In the genomic region with DNA sequence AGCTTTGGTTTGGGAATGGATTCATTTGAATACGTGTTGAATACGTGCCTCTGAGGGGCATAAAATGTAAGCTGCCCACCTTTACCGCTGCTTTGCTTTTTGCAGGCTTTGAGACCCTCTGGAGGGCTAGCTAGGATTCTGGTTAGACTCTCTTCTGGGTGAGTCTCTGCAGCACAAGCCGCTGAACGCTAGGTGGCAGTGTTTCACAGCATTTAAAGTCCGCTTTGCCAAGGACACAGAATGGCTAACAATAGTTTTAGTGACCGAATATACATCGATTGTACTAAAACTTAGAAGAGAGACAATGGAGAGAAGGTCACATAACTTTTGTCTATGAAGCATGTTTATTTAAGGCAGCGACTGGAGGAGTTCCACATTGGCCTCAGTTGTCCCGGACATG, we compare ENCODE assay signal across 9 mouse cellular contexts. TPM values are rescaled to one million over a fixed set of nuclear protein-coding genes. Genes with fewer than 3 reads are reported as not detected.
A peak's percentile ranks its signal among the peaks of the same experiment; 100 is the strongest.
DNase-seq lines count a peak whose midpoint lies in the region; ATAC-seq and TF ChIP-seq lines count a peak whose summit lies in the region.
"Had no signal": no experiment of that assay in that cellular context is flagged by ENCODE, and none has a peak within 500 bp of the region (broad histone marks: within the 10 kb centered on the region; RNA-seq: fewer than 3 reads in every experiment).

No protein-coding gene starts in this region.

- H3K27me3 ChIP-seq in liver, embryonic 14.5 days (ENCODE audit: control insufficient read depth, insufficient read depth, low read length), result no peaks in the 10 kb centered on the region

- no peaks in the 10 kb centered on the region for H3K36me3 ChIP-seq in liver, embryonic 14.5 days (replicated peaks; ENCODE audit: control insufficient read depth, insufficient read depth, low read depth)

- no peak overlapping the region for H3K4me3 ChIP-seq in embryonic fibroblast, embryonic 13.5 days (ENCODE audit: insufficient read depth, low read length)
- H3K4me3 ChIP-seq in liver, embryonic 14.5 days (ENCODE audit: insufficient read depth in 1 of 2, low read depth in 2 of 2, low read length in 2 of 2), result no peak overlapping the region

- TF ChIP-seq EP300 in liver, embryonic 14.5 days (IDR thresholded peaks at IDR 0.05; ENCODE audit: low read depth), result no peak

- no peak for ATAC-seq in liver, embryonic 14.5 days (ENCODE audit: insufficient read depth)

- peak; percentile 82; the same call in 1 of the 2 replicates for TF ChIP-seq CTCF in embryonic fibroblast, embryonic 13.5 days (IDR thresholded peaks at IDR 0.05; ENCODE audit: borderline replicate concordance, insufficient read depth, low read length)
- TF ChIP-seq CTCF in liver, embryonic 14.5 days (IDR thresholded peaks at IDR 0.05; ENCODE audit: low read depth), result peak; percentile 81

- peak; percentile 75 to 81 for DNase-seq in left cerebral cortex, adult 18-20 months (ENCODE audit: low spot score in 2 of 2)
- DNase-seq in left cerebral cortex, adult 8-10 months (ENCODE audit: low spot score in 2 of 2), result no peak
- DNase-seq in adrenal gland, postnatal 36 days, result peak; percentile 60 to 66
- peak; percentile 19 to 64 for DNase-seq in kidney, adult 8-10 months
- peak; percentile 5 to 26 (median 17) for DNase-seq in liver, embryonic 14.5 days (ENCODE audit: low read depth in 3 of 3, low spot score in 3 of 3)
- peak; percentile 69 for DNase-seq in ovary, postnatal 14 days (ENCODE audit: low spot score)
- peak; percentile 78 for DNase-seq in thymus, postnatal 4 days

- 17% methylated on average over 10 of the region's 10 CpGs for WGBS in liver, embryonic 14.5 days (ENCODE audit: insufficient replicate concordance)

- H3K4me1 ChIP-seq in embryonic fibroblast, embryonic 13.5 days (ENCODE audit: control insufficient read depth, insufficient read depth, low read length), result no peaks in the 10 kb centered on the region
- H3K4me1 ChIP-seq in liver, embryonic 14.5 days (replicated peaks; ENCODE audit: control insufficient read depth in 2 of 2, insufficient read depth in 2 of 2, low read length in 1 of 2), result no peaks in the 10 kb centered on the region

- no peaks in the 10 kb centered on the region for H3K9me3 ChIP-seq in liver, embryonic 14.5 days (ENCODE audit: control insufficient read depth, low read length)

- H3K27ac ChIP-seq in embryonic fibroblast, embryonic 13.5 days (ENCODE audit: insufficient read depth, low read length), result no peak overlapping the region
- no peak overlapping the region for H3K27ac ChIP-seq in liver, embryonic 14.5 days

- no peak for TF ChIP-seq POLR2A in embryonic fibroblast, embryonic 13.5 days (IDR thresholded peaks at IDR 0.05; ENCODE audit: low read depth, low read length)

- H3K4me2 ChIP-seq in liver, embryonic 14.5 days (ENCODE audit: low read depth), result no peak overlapping the region

- H3K9ac ChIP-seq in liver, embryonic 14.5 days (replicated peaks), result no peak overlapping the region

RNA-seq across cellular contexts. Expression of gene Gm11042, which starts 4.1 kb away (rescaled TPM):
- total RNA-seq in left cerebral cortex, adult 18-20 months (2021), result not detected
- not detected for total RNA-seq in left cerebral cortex, adult 8-10 months (2022)
- not detected for total RNA-seq in adrenal gland, postnatal 36 days (2021)
- polyA plus RNA-seq in embryonic fibroblast, embryonic 13.5 days (2011; ENCODE audit: insufficient read length, low read depth, missing spikeins), result not detected in 2 replicates
- polyA plus RNA-seq in liver, embryonic 14.5 days (2012; rRNA removed), result not detected in 2 replicates
- polyA plus RNA-seq in liver, embryonic 14.5 days (2014; fragmentation: Nextera tagmentation; extraction: Ambion mirVana), result not detected in 2 replicates
- polyA plus RNA-seq: gonadal fat pad, adult 2 months had no signal

Comparison
In these comparisons a context has a peak if more than half of its experiments do, and no peak if none do; other contexts are left out.
1. DNase-seq: peak in left cerebral cortex, adult 18-20 months (2 of 2), adrenal gland, postnatal 36 days (2 of 2), kidney, adult 8-10 months (2 of 2), liver, embryonic 14.5 days (3 of 3), ovary, postnatal 14 days (single experiment) and thymus, postnatal 4 days (single experiment); none in left cerebral cortex, adult 8-10 months (0 of 2).